Mouse (Mus musculus): ENCODE data around the gene Zfp189.

The Zfp189 gene

DNA sequence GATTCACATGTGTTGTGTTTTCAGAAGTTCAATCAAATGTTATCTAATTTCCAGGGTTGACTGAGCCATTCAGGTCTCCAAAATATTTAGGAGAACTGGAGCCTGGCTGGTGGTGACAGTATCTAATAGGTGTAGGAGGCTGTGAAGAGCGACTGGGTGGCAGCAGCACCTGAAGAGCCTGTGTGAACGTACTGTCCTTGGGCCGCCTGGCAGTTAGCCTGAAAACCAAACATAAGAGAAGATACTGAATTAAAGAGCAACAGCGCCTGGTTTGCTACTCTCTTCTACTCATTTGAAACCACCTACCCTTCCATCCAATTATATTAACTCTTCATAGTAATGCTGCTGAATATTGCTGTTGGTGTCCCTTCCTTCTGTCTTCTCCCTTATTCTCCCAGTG is 15.7 kb downstream of the Zfp189 start:
- no peak for DNase-seq (ENCODE audit: low read depth, low spot score)

DNA sequence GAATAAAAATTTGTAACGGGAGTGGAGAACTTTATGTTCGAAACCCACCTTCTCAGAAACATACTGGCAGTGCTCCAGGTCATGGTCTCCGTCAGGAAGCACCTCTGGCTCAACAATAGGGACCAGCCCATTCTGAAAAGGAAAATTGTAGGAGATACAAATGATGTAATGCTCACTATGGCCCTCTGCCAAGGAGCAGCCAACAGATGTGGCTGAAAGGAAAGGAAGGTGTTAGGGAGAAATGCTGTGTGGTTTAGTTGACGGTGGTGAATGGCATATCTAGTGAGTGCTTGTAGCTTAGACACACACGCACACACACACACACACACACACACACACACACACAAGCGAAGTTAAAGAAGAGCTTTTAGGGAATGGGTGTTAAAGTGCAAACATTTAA is 18.7 kb downstream of the Zfp189 start:
- no peak for DNase-seq (ENCODE audit: low read depth, low spot score)

DNA sequence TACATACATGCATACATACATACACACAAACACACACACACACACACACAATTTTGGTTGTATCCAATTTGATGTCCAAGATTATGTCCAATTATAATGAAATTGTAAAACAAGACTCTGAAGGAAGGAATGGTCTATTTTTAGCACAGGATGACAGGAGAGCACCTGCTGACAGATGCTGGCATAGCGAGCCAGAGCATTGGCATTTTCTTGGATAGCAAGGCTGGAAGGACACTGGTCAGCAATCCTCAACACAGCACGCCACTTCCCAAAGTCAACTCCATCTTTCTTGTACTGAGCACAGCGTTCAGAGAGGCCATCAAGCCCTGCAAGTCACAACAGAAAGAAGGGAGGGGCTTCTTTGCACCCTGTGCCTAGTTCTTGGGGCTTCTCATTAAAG is 20.0 kb downstream of the Zfp189 start:
- no peak for DNase-seq (ENCODE audit: low read depth, low spot score)

DNA sequence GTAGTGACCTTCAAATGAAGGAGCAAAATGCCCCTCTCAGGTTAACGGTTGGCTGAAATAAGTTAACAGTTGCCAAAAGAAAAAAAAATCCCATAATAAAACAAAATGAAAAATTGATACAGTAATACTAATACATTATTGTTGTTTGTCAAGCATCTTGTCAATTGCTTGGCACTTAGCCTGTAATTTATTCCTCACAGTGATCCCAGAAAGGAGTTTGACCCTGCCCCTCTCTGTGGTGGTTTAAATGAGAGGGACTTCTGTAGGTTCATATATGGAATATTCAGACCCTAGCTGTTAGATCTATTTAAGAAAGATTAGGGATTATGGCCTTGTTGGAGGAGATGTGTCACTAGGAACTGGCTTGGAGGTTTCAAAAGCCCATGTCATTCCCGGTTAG is 25.1 kb downstream of the Zfp189 start:
- DNase-seq (ENCODE audit: low read depth, low spot score), result no peak

DNA sequence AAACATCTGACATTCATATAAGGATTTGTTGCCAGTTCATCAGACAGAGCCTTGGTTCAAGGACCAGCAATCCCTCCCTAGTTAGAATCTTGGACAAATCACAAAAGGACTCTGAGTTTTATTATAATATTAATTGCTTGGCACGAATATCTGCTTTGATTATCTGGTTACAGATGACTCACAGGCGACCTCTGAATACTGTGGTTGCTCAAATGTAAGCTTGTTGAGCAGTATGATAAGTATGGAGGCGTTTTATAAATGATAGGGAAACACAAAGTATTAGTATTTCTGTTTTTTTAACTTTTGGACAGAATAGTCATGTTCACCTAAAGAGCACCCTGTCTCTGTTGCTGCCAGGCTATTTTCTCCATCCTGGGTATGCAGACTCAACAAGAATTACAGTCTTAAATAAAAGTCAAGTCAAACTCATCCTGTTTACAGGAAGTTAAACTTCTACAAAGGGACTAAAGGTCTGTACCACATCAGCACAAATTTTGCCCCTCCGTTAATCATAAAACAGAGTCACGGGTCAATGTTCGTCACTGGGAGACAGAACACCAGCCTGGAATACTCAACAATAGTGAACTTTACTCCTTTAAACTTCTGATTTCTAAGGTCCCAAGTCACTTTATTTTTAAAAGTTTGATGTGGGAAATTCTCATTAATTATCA is 26.0 kb downstream of the Zfp189 start:
- no peak for DNase-seq (ENCODE audit: low read depth, low spot score)

DNA sequence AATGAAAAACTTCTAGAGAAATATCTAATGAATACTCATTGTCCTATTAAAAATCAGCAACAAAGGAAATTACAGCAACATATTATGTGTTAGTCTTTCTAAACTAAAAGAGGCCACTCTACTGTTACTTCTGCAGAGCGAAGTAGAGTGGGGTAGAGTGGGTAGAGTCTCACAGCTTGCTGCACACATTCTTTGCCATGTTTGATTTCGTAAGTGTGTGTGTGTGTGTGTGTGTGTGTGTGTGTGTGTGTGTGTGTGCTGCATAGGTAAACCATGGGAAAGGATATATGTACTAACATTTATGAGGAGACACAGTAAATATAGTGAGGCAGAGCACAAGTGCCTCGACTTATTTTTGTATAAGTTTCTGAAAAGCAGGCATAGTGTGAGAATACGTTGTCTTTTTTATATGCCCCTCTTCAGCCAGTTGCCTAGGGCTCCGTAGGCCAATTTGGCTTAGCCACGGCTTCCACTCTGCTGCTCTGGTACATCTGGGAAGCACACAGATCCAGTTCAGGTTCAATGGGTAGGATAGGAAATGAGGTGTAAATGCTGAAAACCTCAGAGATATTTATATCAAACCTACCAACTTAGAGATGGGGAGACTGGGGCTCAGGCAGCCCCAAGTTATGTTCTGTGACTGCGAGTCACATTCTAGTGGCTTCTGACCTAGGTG is 26.7 kb downstream of the Zfp189 start:
- DNase-seq (ENCODE audit: low read depth, low spot score), result no peak

DNA sequence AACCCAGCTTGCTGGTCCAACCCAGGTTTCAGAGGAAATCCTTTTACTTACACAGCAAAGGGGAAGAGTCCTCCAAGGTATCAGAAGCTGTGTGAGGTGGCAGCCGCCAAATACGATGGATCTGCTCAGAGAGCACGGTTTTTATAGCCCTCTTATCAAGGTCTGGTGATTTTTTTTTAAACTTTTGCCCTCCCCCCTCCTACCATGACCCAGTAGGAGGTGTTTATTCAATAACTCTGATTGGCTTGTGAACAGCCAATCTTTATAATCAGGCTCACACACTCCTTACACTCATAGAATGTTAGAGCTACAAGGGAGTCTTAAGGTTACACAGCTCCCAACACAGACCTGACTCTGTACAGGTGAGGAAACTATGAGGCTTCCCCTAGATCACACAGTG is 28.4 kb downstream of the Zfp189 start, which contains the start of gene Aldob:
Gene Aldob, minus strand, starts transcription at position 164 of the 400 bp plus-strand sequence.
- DNase-seq (ENCODE audit: low read depth, low spot score), result no peak

DNA sequence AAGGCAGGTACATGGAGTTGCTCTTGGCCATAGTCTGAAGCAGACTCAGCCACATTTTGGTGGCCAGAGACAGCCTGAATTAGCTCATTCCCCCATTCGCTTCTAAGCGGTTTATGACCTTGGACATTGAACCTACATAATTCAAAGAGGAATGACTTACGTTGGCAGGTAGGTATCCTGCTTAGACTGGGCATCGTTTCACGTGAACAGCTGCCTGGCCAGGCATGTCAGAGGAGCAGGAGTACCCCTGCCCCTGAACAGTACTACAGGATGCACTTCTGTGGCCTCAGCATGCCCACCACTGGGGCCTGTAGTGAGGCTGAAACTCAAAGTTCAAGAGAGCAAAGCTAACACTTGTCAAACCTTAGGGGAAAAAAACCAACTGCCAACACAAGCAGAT is 32.4 kb downstream of the Zfp189 start:
- DNase-seq (ENCODE audit: low read depth, low spot score), result no peak

DNA sequence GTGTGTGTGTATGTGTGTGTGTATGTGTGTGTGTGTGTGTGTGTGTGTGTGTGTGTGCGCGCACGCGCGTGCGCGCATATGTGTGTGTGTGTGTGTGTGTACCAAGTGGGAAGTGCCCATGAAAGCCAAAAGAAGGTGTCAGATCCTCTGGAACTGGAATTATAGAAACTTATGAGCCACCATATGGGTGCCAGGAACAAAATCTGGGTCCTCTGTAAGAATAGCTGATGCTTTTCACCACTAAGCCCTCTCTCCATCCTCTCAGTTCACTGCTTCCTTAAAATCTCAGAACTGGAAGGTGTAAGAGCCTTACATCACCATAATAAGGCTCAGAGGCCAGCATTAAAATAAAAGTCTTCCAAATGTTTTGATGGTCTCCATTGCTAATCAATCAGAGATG is 36.4 kb downstream of the Zfp189 start:
- DNase-seq (ENCODE audit: low read depth, low spot score), result no peak

DNA sequence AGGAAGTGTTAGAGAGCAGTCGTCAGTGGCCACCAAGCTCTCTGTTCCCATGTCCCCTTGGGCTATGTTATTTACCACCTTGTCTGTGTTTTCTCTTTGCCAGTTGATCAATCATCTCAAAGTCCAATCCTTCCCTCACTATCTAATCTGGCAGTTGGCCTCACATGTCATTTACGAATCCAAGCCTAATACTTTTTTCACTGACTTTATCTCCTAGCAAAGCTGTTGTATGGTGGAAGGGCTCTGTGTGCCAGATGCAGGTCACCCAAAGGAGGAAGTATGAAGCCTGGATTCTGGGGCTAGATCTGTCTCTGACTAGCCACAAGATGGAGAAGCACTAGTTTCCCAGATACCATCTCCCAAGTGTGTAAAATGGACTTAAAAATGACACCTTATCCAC is 37.2 kb downstream of the Zfp189 start:
- no peak for DNase-seq (ENCODE audit: low read depth, low spot score)

DNA sequence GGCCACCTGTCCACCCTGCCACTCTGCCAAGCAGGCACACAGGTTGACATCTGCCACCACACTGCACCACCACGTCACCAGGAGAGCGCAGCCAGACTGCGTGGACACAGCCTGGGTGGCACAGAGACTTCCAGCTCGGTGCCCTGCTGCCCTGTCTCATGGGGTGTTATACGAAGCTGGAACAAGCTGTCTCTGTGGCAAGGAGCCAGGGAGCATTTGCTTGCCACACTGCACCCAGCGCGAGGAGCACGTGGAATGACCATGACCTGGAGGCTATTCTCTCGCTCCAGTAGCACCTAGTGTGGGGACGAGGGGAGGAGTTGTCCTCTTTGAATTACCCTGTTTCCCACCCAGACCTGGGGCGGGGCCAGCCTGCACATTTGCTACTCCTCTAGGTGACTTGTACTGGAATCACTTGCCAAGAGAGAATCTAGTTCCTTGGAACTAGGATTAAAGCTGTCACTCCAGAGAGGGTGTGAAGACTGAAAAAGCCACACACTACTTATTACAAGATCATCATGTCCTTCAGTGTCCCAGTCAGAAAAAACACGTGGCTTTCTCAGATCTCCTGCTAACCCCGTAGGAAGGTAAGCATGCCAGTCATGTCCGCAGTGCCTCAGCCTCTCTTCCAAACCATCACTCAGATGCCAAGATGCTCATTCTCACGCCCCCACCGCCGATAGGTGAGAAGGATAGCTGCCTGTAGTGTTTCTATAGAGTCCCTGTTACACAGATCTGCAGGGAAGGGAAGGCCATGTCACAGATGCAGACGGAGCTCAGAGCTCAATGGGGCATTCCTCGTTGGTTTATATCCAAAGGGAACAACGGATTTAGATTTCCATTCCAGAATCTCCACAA is 39.2 kb downstream of the Zfp189 start:
- DNase-seq (ENCODE audit: low read depth, low spot score), result no peak

DNA sequence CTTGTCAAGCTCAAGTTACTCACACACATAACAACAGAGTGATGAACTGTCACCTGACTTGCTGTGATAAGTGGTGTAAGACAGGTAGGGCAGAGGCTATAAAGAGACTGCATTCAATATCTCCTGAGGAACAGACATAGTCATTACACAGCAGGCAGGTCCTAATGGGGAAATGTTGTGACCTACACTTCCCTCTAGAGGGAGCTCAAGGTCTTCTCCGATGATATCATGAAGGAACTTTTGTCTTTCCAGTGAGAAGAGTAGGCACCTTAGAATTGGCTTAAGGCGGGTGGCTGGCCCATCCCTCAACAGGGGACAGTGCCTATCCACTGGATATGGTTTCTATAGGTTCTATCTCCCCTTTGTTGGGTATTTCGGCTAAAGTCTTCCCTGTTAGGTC is 46.6 kb downstream of the Zfp189 start:
- peak; percentile 71 for DNase-seq (ENCODE audit: low read depth, low spot score)

DNA sequence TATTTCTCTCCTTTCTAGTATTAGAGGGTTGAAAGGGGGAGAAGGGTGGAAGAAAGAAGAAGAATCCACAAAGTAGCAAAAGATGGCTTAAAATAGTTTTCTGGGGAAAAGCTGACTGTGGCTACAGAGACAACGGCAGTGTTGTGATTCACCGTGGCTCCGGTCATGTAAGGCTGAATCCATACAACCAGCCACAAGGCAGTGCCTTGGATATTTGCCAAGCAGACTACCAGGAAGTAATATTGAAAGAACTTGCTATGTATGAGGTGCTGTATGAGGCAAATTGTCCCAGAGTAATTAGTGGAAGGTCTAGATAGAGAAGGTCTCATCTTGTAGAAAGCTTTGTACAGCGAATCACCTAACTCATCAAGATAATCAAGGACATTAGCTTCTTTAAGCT is 51.2 kb downstream of the Zfp189 start:
- DNase-seq (ENCODE audit: low read depth, low spot score), result no peak

All from forelimb bud, embryonic 11.5 days (tissue).